Mouse (Mus musculus) liver, embryonic 14.5 days (tissue): ENCODE measurements at regions not wholly inside any gene's neighbourhood (a gene's known extent, or its start where the extent isn't known, plus 50 kb on each side); places are given as distances from the start of the nearest gene placed in this dataset.

Experiments
- ATAC-seq: fragments of 200-750 bp; cut with Nextera tagmentation; 2 replicates; pipeline ENCODE4 v1.8.0; 2017; ENCODE audit warnings: moderate number of reproducible peaks, mild to moderate bottlenecking, moderate library complexity; ENCODE audit not compliant: insufficient read depth
- DNase-seq, 3 experiments: peaks; one replicate each; pipeline ENCODE4 v3.0.0-alpha.2; 2012 to 2013; ENCODE audit warnings: low read depth in 3 of 3, low spot score in 3 of 3
- H3K27ac ChIP-seq: fragments of 300-500 bp; sonication (generic); 2 replicates; pipeline ENCODE4 v1.5.1; 2014; ENCODE audit warnings: moderate library complexity, mild to moderate bottlenecking, control low read depth, inconsistent platforms
- H3K27me3 ChIP-seq: fragments of 300-500 bp; sonication (generic); 2 replicates; pipeline ENCODE4 v1.6.1; 2014; ENCODE audit warnings: mild to moderate bottlenecking, low read length, moderate library complexity; ENCODE audit not compliant: control insufficient read depth, insufficient read depth
- H3K36me3 ChIP-seq: fragments of 300-500 bp; sonication (generic); replicated peaks from 2 replicates; pipeline ENCODE4 v1.6.1; 2014; ENCODE audit warnings: low read depth; ENCODE audit not compliant: control insufficient read depth, insufficient read depth
- H3K4me1 ChIP-seq, 2 experiments: fragments of 200-500 bp in 1 of 2; fragments of 300-500 bp in 1 of 2; sonication (generic) in 1 of 2; replicated peaks; 2 replicates each; pipeline ENCODE4 v1.6.1; 2012 to 2014; ENCODE audit warnings: antibody characterized with exemption in 1 of 2, inconsistent platforms in 1 of 2, low read length in 1 of 2; ENCODE audit not compliant: control insufficient read depth in 2 of 2, insufficient read depth in 2 of 2
- H3K4me2 ChIP-seq: fragments of 300-500 bp; sonication (generic); 2 replicates; pipeline ENCODE4 v1.6.1; 2014; ENCODE audit warnings: low read depth, mild to moderate bottlenecking, control low read depth, moderate library complexity
- H3K4me3 ChIP-seq, 2 experiments: fragments of 200-500 bp in 1 of 2; fragments of 300-500 bp in 1 of 2; sonication (generic) in 1 of 2; 2 replicates each; pipeline ENCODE4 v1.5.1; 2012 to 2014; ENCODE audit warnings: low read depth in 2 of 2, low read length in 2 of 2, mild to moderate bottlenecking in 2 of 2, control low read depth in 1 of 2, inconsistent platforms in 1 of 2, moderate library complexity in 1 of 2; ENCODE audit not compliant: insufficient read depth in 1 of 2
- H3K9ac ChIP-seq: fragments of 300-500 bp; sonication (generic); replicated peaks from 2 replicates; pipeline ENCODE4 v1.6.1; 2014; ENCODE audit warnings: mild to moderate bottlenecking, control low read depth, moderate library complexity
- H3K9me3 ChIP-seq: fragments of 300-500 bp; sonication (generic); 2 replicates; pipeline ENCODE4 v1.6.1; 2016; ENCODE audit warnings: low read length, mixed read lengths; ENCODE audit not compliant: control insufficient read depth
- CTCF ChIP-seq: IDR thresholded peaks from 2 replicates; pipeline ENCODE4 v1.5.1; 2016; ENCODE audit warnings: antibody characterized with exemption, low read depth, control low read depth
- EP300 ChIP-seq: IDR thresholded peaks from 2 replicates; pipeline ENCODE4 v1.6.1; 2016; ENCODE audit warnings: antibody characterized with exemption, low read depth
- WGBS: fragments of 180-500 bp; shearing (Covaris S2); extraction: QIAGEN DNeasy Blood & Tissue Kit; methylation state at CpG from one replicate; pipeline ENCODE4 v1.1.7; 2014; ENCODE audit not compliant: insufficient replicate concordance; 5-methylcytosine and 5-hydroxymethylcytosine counted together

DNA sequence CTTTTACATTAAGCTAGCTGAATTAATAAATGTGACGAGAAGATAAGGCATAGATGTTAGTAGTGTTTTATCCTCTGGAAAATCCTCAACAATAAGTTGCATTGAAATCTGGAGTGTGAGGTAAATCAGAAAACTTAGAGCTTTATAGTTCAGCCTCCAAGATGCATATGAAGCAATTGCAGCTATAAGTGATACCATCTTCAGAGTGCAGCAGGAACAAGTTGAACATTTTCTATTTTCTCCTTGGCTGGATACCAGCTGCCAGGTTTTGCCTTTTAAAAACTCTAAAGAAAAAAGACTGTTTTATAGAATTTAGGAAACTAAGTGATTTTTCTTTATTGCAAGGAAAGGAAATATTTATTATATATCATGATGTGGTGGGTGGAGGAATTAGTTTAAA is 414.6 kb downstream of the Otol1 start:
- Histone ChIP-seq H3K27me3 (no peaks in the 10 kb centered on the region), H3K9me3 (no peaks in the 10 kb centered on the region), H3K36me3 (no peaks in the 10 kb centered on the region), H3K4me1 (no peaks in the 10 kb centered on the region), H3K4me3 (no peak overlapping the region), H3K4me2 (no peak overlapping the region), H3K27ac (no peak overlapping the region), H3K9ac (no peak overlapping the region)
- no peak for DNase-seq
- TF ChIP-seq EP300 (no peak), CTCF (no peak)
- no peak for ATAC-seq
- WGBS, result 60% methylated on average over 1 of the region's 1 CpGs

DNA sequence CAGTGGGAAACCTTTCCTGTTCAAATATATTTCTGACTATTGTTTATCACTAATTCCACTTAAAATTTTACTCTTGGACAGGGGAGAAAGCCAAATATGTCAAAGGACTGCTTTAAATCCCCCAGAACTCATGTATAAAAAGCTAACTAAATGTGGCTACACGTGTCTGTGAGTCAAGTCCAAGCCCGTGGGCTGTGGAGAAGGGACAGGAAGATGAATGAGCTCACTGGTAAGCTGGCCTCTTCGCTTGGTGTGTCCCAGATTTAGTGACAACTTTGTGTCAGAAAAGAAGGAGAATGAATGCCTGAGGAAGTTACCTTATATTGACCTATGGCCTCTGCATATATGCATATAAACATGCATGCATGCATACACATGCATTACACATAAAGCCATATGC is 415.3 kb downstream of the Otol1 start:
- DNase-seq, result no peak
- Histone ChIP-seq H3K9ac (no peak overlapping the region), H3K9me3 (no peaks in the 10 kb centered on the region), H3K4me3 (no peak overlapping the region), H3K27me3 (no peaks in the 10 kb centered on the region), H3K36me3 (no peaks in the 10 kb centered on the region), H3K4me1 (no peaks in the 10 kb centered on the region), H3K4me2 (no peak overlapping the region), H3K27ac (no peak overlapping the region)
- TF ChIP-seq CTCF (no peak), EP300 (no peak)
- WGBS, result 36% methylated on average over 3 of the region's 3 CpGs
- ATAC-seq, result no peak

- H3K36me3 ChIP-seq, result no peaks in the 10 kb centered on the region
- H3K9ac ChIP-seq, result no peak overlapping the region
- DNase-seq (no peak), ATAC-seq (no peak)
- H3K4me2 ChIP-seq, result no peak overlapping the region
- H3K27ac ChIP-seq, result no peak overlapping the region
- TF ChIP-seq EP300, result no peak
- TF ChIP-seq CTCF, result no peak
- H3K4me1 ChIP-seq, result no peaks in the 10 kb centered on the region
- no peak overlapping the region for H3K4me3 ChIP-seq
- no peaks in the 10 kb centered on the region for H3K27me3 ChIP-seq
- 59% methylated on average over 4 of the region's 4 CpGs for WGBS
- no peaks in the 10 kb centered on the region for H3K9me3 ChIP-seq
Measured at GRCm38 (mm10) chr3:70436671-70437070, 429.3 kb downstream of the Otol1 start.

DNA sequence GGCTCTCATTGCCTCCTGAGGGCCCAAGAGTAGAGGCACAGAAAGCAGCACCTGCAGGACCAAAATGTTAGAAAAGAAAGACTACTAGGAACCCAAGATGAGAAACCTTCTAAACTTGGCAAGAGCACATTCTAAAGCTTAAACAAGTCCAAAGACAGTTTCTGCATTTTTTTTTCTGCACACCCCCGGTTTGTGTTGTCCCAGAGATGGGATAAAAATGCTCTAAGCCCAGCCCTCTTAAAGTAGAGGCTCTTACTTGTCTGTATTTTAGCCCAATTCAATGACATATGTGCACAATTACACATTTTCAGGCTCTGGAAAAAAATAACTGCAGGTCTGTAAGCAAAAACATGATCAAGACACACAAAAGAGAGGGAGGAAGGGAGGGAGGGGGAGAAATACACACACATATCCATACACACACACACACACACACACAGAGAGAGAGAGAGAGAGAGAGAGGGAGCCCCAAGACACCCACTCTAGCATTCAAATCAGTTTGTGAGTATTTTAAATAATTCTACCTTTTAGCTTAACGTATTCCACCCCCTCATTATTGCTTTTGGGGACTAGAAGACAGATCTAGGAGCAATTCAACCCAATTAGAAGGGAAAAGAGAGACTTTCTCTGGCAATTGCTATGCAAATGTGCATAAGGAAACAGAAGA is 449.9 kb downstream of the Otol1 start:
- no peak overlapping the region for H3K4me3 ChIP-seq
- no peak for DNase-seq
- H3K4me2 ChIP-seq, result no peak overlapping the region
- H3K27me3 ChIP-seq, result no peaks in the 10 kb centered on the region
- ATAC-seq, result no peak
- no peaks in the 10 kb centered on the region for H3K36me3 ChIP-seq
- 36% methylated on average over 2 of the region's 2 CpGs for WGBS
- H3K27ac ChIP-seq, result no peak overlapping the region
- H3K9me3 ChIP-seq, result no peaks in the 10 kb centered on the region
- H3K4me1 ChIP-seq, result no peaks in the 10 kb centered on the region
- TF ChIP-seq CTCF (no peak), EP300 (no peak)
- H3K9ac ChIP-seq, result no peak overlapping the region

DNA sequence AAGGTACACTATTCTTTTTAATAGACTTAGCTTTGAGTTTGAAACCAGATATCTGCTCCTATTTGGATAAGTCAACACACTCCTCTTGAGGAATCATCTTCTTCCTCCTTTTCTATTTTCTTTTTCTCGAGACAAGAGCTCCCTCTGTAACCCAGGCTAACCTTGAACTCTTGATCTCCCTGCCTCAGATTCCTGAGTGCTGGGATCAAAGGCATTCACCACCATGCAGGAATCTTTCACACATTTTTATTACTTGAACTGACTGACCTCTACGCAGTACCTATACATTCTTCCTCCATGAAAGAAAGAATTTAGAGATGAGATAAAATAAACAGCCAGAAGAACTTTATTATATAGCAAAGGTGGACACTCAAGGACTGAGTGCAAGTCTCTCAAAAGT is 453.4 kb downstream of the Otol1 start:
- Histone ChIP-seq H3K4me3 (no peak overlapping the region), H3K4me1 (no peaks in the 10 kb centered on the region), H3K9ac (no peak overlapping the region), H3K27ac (no peak overlapping the region), H3K4me2 (no peak overlapping the region), H3K9me3 (no peaks in the 10 kb centered on the region), H3K36me3 (no peaks in the 10 kb centered on the region), H3K27me3 (no peaks in the 10 kb centered on the region)
- DNase-seq (no peak), ATAC-seq (no peak)
- TF ChIP-seq CTCF (no peak), EP300 (no peak)
- 40% methylated on average over 2 of the region's 2 CpGs for WGBS
